Mouse (Mus musculus): Measurements from ENCODE around the gene Car1. TPM values are rescaled to one million over a fixed set of nuclear protein-coding genes. Genes with fewer than 3 reads are reported as not detected.
A peak's percentile ranks its signal among the peaks of the same experiment; 100 is the strongest.

Gene Car1
- total and polyA plus RNA-seq, 3 experiments, result 1,720 to 6,361 (median 4,374) TPM

DNA sequence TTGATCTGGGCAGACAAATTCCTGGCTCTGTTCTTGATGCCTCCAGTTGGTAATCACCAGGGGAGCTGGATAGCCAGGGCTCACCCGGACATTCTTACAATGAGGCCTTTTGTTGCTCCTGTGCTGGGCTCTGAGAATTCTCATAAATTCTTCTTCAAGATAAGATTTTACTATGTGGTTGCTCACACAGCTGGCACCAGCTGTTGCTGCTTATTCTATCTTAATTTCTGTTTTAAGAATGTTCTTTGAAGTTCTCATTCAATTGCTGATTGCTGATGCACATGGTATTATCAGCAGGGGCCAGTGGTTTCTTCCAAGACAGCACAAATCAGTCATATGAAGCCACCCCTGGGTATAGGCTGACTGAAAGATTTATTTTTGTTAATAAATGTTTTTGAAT lies 21.0 kb downstream of the Car1 start:
- Histone ChIP-seq H3K36me3 (ENCODE audit: control insufficient read depth in 1 of 2, insufficient read depth in 2 of 2, low read length in 2 of 2) (peaks cover 42 to 62% of the 10 kb centered on the region in 2 experiments), H3K4me1 (ENCODE audit: control insufficient read depth in 1 of 2, insufficient read depth in 2 of 2, low read length in 2 of 2) (peaks cover 0 to 3% of the 10 kb centered on the region in 2 experiments; a peak in 2 of 4 replicates), H3K9ac (ENCODE audit: control insufficient read depth, low read depth, low read length, poor library complexity, severe bottlenecking) (no peak overlapping the region), H3K27ac (ENCODE audit: control insufficient read depth, low read depth, low read length) (no peak overlapping the region), H3K27me3 (ENCODE audit: control insufficient read depth in 1 of 2, insufficient read depth in 2 of 2, low read length in 2 of 2) (no peaks in the 10 kb centered on the region), H3K4me3 (ENCODE audit: control insufficient read depth in 1 of 2, insufficient read depth in 1 of 2, low read depth in 2 of 2, low read length in 2 of 2) (no peak overlapping the region), H3K9me3 (replicated peaks; ENCODE audit: insufficient read depth, low read length) (no peaks in the 10 kb centered on the region), H3K79me2 (ENCODE audit: control insufficient read depth, insufficient read depth, low read length, poor library complexity) (peaks cover 46% of the 10 kb centered on the region)
- TF ChIP-seq RCOR1 (IDR thresholded peaks at IDR 0.05; ENCODE audit: low read depth, low read length) (0 out of 2 replicates have a peak, but pooled peaks have one; percentile 17), SIN3A (IDR thresholded peaks at IDR 0.05; ENCODE audit: low read length) (peak; percentile 24; the same call in 1 of the 2 replicates), JUND (IDR thresholded peaks at IDR 0.05; ENCODE audit: low read depth, low read length) (no peak), CHD1 (IDR thresholded peaks at IDR 0.05; ENCODE audit: low read depth, low read length) (peak; percentile 10; the same call in 1 of the 2 replicates), KAT2A (conservative IDR thresholded peaks at IDR 0.05; ENCODE audit: low read depth, low read length) (no peak), MYC (IDR thresholded peaks at IDR 0.05; ENCODE audit: low read depth, low read length) (0 out of 2 replicates have a peak, but pooled peaks have one; percentile 3), TCF12 (IDR thresholded peaks at IDR 0.05; ENCODE audit: low read depth, low read length) (no peak), MXI1 (IDR thresholded peaks at IDR 0.05; ENCODE audit: low read depth, low read length) (0 out of 2 replicates have a peak, but pooled peaks have one; percentile 11), ZMIZ1 (IDR thresholded peaks at IDR 0.05; ENCODE audit: low read depth, low read length) (no peak), ETS1 (IDR thresholded peaks at IDR 0.05; ENCODE audit: low read depth, low read length) (peak; percentile 91)
- peak; percentile 38 for DNase-seq (ENCODE audit: low read depth, low spot score)

DNA sequence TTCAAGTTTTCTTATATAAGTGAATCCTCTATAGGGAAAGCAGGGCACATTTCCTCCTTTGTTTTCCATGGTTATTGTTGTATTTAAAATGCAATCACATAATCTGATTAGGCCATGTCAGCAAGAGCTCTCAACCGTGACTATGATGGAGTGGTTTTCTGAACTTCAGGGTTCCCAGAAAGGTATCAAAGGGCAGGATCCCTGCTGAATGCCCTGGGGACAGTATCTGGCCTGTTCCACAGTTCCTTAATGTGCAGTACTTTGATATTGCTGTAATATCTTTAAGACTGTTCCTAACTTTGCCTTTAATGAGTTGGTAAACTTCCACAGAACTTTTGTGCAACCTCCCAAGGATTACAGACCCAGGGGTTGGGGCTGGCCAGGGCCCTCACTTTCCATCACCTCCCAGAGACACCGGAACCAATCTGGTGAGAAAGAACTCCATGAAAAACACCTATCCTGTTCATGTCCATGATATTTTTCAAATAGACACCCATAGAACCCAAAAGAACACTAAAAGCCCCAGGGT lies 21.6 kb downstream of the Car1 start:
- Histone ChIP-seq H3K27ac (ENCODE audit: control insufficient read depth, low read depth, low read length) (peak overlapping the region; percentile 31), H3K9me3 (replicated peaks; ENCODE audit: insufficient read depth, low read length) (no peaks in the 10 kb centered on the region), H3K9ac (ENCODE audit: control insufficient read depth, low read depth, low read length, poor library complexity, severe bottlenecking) (no peak overlapping the region), H3K4me3 (ENCODE audit: control insufficient read depth in 1 of 2, insufficient read depth in 1 of 2, low read depth in 2 of 2, low read length in 2 of 2) (no peak overlapping the region), H3K79me2 (ENCODE audit: control insufficient read depth, insufficient read depth, low read length, poor library complexity) (peaks cover 46% of the 10 kb centered on the region), H3K36me3 (ENCODE audit: control insufficient read depth in 1 of 2, insufficient read depth in 2 of 2, low read length in 2 of 2) (peaks cover 45 to 61% of the 10 kb centered on the region in 2 experiments), H3K27me3 (ENCODE audit: control insufficient read depth in 1 of 2, insufficient read depth in 2 of 2, low read length in 2 of 2) (no peaks in the 10 kb centered on the region), H3K4me1 (ENCODE audit: control insufficient read depth in 1 of 2, insufficient read depth in 2 of 2, low read length in 2 of 2) (peaks cover 0 to 3% of the 10 kb centered on the region in 2 experiments; a peak in 3 of 4 replicates)
- peak; percentile 31 for DNase-seq (ENCODE audit: low read depth, low spot score)
- TF ChIP-seq MYC (IDR thresholded peaks at IDR 0.05; ENCODE audit: low read depth, low read length) (no peak), ZMIZ1 (IDR thresholded peaks at IDR 0.05; ENCODE audit: low read depth, low read length) (peak; percentile 46; the same call in 1 of the 2 replicates), NELFE (IDR thresholded peaks at IDR 0.05; ENCODE audit: low read depth, low read length) (peak; percentile 38; the same call in 1 of the 2 replicates), GATA1 (IDR thresholded peaks at IDR 0.05; ENCODE audit: low read depth, low read length) (no peak), BHLHE40 (IDR thresholded peaks at IDR 0.05; ENCODE audit: borderline replicate concordance, low read depth, low read length) (no peak), ETS1 (IDR thresholded peaks at IDR 0.05; ENCODE audit: low read depth, low read length) (0 out of 2 replicates have a peak, but pooled peaks have one; percentile 17), POLR2AphosphoS2 (IDR thresholded peaks at IDR 0.05; ENCODE audit: low read length) (0 out of 2 replicates have a peak, but pooled peaks have one; percentile 13), KAT2A (conservative IDR thresholded peaks at IDR 0.05; ENCODE audit: low read depth, low read length) (no peak), POLR2A (IDR thresholded peaks at IDR 0.05; ENCODE audit: control insufficient read depth in 1 of 2, insufficient read depth in 1 of 2, low read depth in 1 of 2, low read length in 2 of 2, poor library complexity in 1 of 2) (peak in 1 of 2 experiments; percentile 37; a peak in 2 of 4 replicates), MYB (IDR thresholded peaks at IDR 0.05; ENCODE audit: low read depth, low read length) (no peak), CHD2 (IDR thresholded peaks at IDR 0.05; ENCODE audit: low read length) (no peak)
